Mouse (Mus musculus): ENCODE measurements around the gene Rwdd2b. TPM values are rescaled to one million over a fixed set of nuclear protein-coding genes. Genes with fewer than 3 reads are reported as not detected.

Rwdd2b gene
- 4.2 and 5.4 TPM in 2 replicates for polyA plus RNA-seq (2015; fragmentation: Nextera tagmentation; extraction: Ambion mirVana)

DNA sequence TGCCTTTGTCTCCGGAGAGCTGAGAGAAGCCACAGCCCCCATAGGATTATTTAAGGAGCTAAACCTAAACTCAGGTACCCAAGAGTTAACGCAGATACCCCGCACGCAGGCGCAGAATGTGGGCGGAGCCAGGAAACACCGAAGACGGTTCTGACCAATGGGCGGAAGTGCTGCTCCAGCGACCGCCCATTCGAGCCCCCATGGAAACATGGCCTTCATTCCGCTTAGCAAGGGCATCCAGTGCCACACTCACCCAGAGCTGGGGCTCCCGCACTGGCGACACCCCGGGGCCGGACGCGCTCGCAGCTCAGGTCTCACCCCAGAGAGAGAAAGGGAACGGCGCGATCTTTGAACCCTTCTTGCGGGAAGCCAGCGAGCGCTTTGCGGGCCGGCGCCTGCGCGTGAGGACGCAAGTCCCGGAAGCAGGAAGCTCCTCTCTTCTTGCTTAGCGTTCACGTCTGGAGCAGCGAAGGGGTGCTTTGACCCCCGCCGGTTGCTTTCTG, at the start of gene Rwdd2b:
TSS of gene Rwdd2b (minus strand) at position 390 of the 503 bp plus-strand sequence.

GRCm38 (mm10) chr16:87454419-87455179, 14.2 kb upstream of the Rwdd2b start, which contains the start of gene Usp16:
TSS of gene Usp16 (plus strand) at chr16:87454703.

GRCm38 (mm10) chr16:87432033-87432814, 8.1 kb downstream of the Rwdd2b start, which contains the start of gene Ltn1:
TSS of gene Ltn1 (minus strand) at chr16:87432612.

Other genes starting within 250 kb of the Rwdd2b start
- gene N6amt1, start 86.4 kb downstream of the Rwdd2b start, polyA plus RNA-seq (2015; fragmentation: Nextera tagmentation; extraction: Ambion mirVana), result 30.5 and 31.6 TPM in 2 replicates
- gene Ltn1, start 8.0 kb downstream of the Rwdd2b start, polyA plus RNA-seq (2015; fragmentation: Nextera tagmentation; extraction: Ambion mirVana), result 13.0 and 13.8 TPM in 2 replicates
- 32.3 and 36.3 TPM in 2 replicates for gene Usp16, start 14.1 kb upstream of the Rwdd2b start, polyA plus RNA-seq (2015; fragmentation: Nextera tagmentation; extraction: Ambion mirVana)
- gene Cct8, start 55.3 kb upstream of the Rwdd2b start, polyA plus RNA-seq (2015; fragmentation: Nextera tagmentation; extraction: Ambion mirVana), result 200 and 230 TPM in 2 replicates
- 0.44 and 0.57 TPM in 2 replicates for gene Map3k7cl, start 112.8 kb upstream of the Rwdd2b start, polyA plus RNA-seq (2015; fragmentation: Nextera tagmentation; extraction: Ambion mirVana)

Data from urinary bladder, postnatal 0 days (tissue).